Mouse (Mus musculus): Measurements from ENCODE around the gene Odr4.

DNA sequence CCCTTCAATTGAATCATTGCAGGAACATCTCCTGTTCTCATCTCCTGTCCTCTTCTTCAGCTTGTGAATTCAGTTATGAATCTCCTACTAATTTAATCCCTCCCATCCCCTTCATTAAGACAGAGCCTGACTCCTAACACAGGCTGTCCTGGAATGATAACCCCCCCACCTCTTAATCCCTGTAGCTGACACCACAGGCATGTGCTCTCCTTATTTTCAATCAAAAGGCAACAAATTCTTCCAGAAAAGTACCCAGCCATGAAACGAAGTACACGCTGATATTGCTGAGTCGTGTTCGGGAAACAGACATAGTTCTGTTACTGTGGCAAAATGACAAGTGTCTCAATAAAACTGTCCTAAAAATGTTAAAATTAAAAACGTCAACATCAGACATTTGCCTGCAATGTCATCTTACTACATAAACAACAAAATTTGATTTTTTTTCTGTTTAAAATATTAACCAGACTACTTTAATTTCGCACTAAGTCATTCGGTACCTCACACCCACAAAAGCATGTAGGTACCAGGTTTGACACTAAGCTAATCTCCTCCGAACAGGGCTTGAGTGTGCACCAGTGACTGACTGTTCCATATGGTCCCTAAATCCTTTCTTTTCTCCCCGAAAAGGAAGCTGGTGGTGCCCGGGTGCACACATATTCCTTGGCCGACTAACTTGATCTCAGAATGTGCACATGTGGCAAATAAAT is 796 bp downstream of the Odr4 start:
- no peak for TF ChIP-seq CTCF (IDR thresholded peaks at IDR 0.05; ENCODE audit: insufficient read depth, low read depth, low read length)
- TF ChIP-seq POLR2A (IDR thresholded peaks at IDR 0.05; ENCODE audit: insufficient read depth, low read depth, low read length), result no peak
